ENCODE assay signal across 23 mouse cellular contexts in genomic region chr7:133870265-133870664, GRCm38 (mm10).
DNase-seq lines count a peak whose midpoint lies in the region; ATAC-seq and TF ChIP-seq lines count a peak whose summit lies in the region.
"Had no signal": no experiment of that assay in that cellular context is flagged by ENCODE, and none has a peak within 500 bp of the region (broad histone marks: within the 10 kb centered on the region; RNA-seq: fewer than 3 reads in every experiment).

No protein-coding gene starts in this region.

- TF ChIP-seq CTCF in C2C12 (IDR thresholded peaks at IDR 0.05; ENCODE audit: control insufficient read depth, insufficient read depth, insufficient read length), result no peak

- no peak for TF ChIP-seq POLR2A in myocyte (IDR thresholded peaks at IDR 0.05; ENCODE audit: insufficient read length, low read depth)

- H3K27me3 ChIP-seq in C2C12 (ENCODE audit: control insufficient read depth, insufficient read depth, insufficient read length), result no peaks in the 10 kb centered on the region
- H3K27me3 ChIP-seq in myocyte (ENCODE audit: control insufficient read depth, insufficient read depth, insufficient read length), result no peaks in the 10 kb centered on the region
- H3K27me3 ChIP-seq: Patski had no signal

- H3K4me2 ChIP-seq in myocyte (ENCODE audit: low read depth), result peak overlapping the region; percentile 27

- H3K79me2 ChIP-seq in C2C12 (ENCODE audit: control insufficient read depth, insufficient read depth) (no peaks in the 10 kb centered on the region), myocyte (ENCODE audit: control insufficient read depth, insufficient read depth) (no peaks in the 10 kb centered on the region)

- ATAC-seq in granulocyte monocyte progenitor cell, adult 5-6 weeks (replicated peaks; ENCODE audit: poor library complexity, severe bottlenecking), result peak; percentile 56
- ATAC-seq in megakaryocyte progenitor cell, adult 5-6 weeks (replicated peaks; ENCODE audit: poor library complexity), result peak; percentile 58
- no peak for ATAC-seq in cerebellum, adult (ENCODE audit: insufficient number of reproducible peaks, low FRiP score, low TSS enrichment)
- ATAC-seq: activated CD4-positive, CD25-positive, alpha-beta regulatory T cell, adult 4 months; CD4-positive, CD25-positive, alpha-beta regulatory T cell, adult 4 months; Patski had no signal

- DNase-seq in gastrocnemius, adult 8-10 months (ENCODE audit: low spot score in 2 of 2), result no peak
- DNase-seq in urinary bladder, postnatal 25 days (ENCODE audit: low spot score), result no peak
- no peak for DNase-seq in cerebellum, adult 11-12 months
- DNase-seq: adrenal gland, adult 2 months; adrenal gland, adult 8-10 months; adrenal gland, postnatal 10 days; adrenal gland, postnatal 14 days; adrenal gland, postnatal 25 days; adrenal gland, postnatal 36 days; B cell, adult 2 months; cerebellum, adult 11 months; cerebellum, adult 18-20 months; cerebellum, adult 2 months; cerebellum, adult 8-10 months had no signal

- H3ac ChIP-seq in C2C12 (ENCODE audit: control insufficient read depth, insufficient read length, low read depth) (no peak overlapping the region), myocyte (ENCODE audit: control insufficient read depth, insufficient read length) (no peak overlapping the region)

- H3K79me3 ChIP-seq in C2C12 (ENCODE audit: low read depth), result no peaks in the 10 kb centered on the region

- H3K4me3 ChIP-seq in C2C12 (ENCODE audit: insufficient read depth, poor library complexity, severe bottlenecking) (no peak overlapping the region), myocyte (no peak overlapping the region)

- H3K36me3 ChIP-seq in C2C12 (ENCODE audit: control insufficient read depth, insufficient read depth), result no peaks in the 10 kb centered on the region
- H3K36me3 ChIP-seq in myocyte (ENCODE audit: control insufficient read depth, insufficient read depth), result no peaks in the 10 kb centered on the region
- H3K36me3 ChIP-seq: G1E had no signal

TF ChIP-seq in C2C12, 6 proteins besides CTCF, POLR2A, EP300 and RAD21:
- TF ChIP-seq FOSL1 (IDR thresholded peaks at IDR 0.05; ENCODE audit: insufficient read depth, low read length, poor library complexity, severe bottlenecking), result no peak
- TF ChIP-seq USF1 (IDR thresholded peaks at IDR 0.05; ENCODE audit: low read depth), result no peak
- TF ChIP-seq MYOD1 (IDR thresholded peaks at IDR 0.05; ENCODE audit: control insufficient read depth, insufficient read length, low read depth), result peak; percentile 90
- TF ChIP-seq MYOG (IDR thresholded peaks at IDR 0.05; ENCODE audit: control insufficient read depth, extremely low read depth, insufficient read length), result no peak
- peak; percentile 54 for TF ChIP-seq CEBPB (IDR thresholded peaks at IDR 0.05; ENCODE audit: low read depth)
- TF ChIP-seq MAX (IDR thresholded peaks at IDR 0.05), result peak; percentile 17

TF ChIP-seq in myocyte, 11 proteins besides CTCF, POLR2A, EP300 and RAD21:
- no peak for TF ChIP-seq CEBPB (IDR thresholded peaks at IDR 0.05; ENCODE audit: insufficient read depth, poor library complexity, severe bottlenecking)
- peak in 2 of 3 experiments; percentile 37 to 51 for TF ChIP-seq MYOD1 (IDR thresholded peaks at IDR 0.05; ENCODE audit: control insufficient read depth in 1 of 3, insufficient read length in 2 of 3, low read depth in 2 of 3)
- no peak for TF ChIP-seq USF1 (IDR thresholded peaks at IDR 0.05; ENCODE audit: low read depth)
- no peak for TF ChIP-seq MAX (IDR thresholded peaks at IDR 0.05; ENCODE audit: low read depth)
- no peak for TF ChIP-seq MYOG (IDR thresholded peaks at IDR 0.05; ENCODE audit: control insufficient read depth in 1 of 3, insufficient read depth in 1 of 3, insufficient read length in 2 of 3, low read depth in 2 of 3)
